Mouse (Mus musculus) thymus, postnatal 14 days (tissue): ENCODE data around the gene Gm26661.
A peak's percentile ranks its signal among the peaks of the same experiment; 100 is the strongest.

Source experiments
- DNase-seq: peaks from one replicate; pipeline ENCODE4 v3.0.0; 2021

Gene Gm26661

DNA sequence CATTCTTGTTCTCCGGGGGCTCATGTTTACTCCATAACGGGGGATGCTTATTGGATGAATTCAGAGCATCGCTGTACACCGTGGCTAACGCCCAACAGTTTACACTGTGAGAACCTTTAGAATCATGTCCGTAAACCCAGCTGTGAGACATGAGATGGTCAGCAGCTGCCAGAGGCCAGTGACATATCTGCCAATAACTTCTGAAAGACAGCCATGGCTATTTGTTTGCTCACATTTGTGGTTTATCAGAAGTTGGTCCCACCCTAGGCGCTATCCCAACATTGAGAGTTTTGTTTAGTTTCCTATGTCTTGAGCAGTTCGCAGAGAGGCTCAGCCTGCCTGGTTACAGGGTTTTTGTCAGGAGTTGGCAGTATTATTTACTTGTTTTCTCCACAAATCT, 30.0 kb downstream of the Gm26661 start:
- no peak for DNase-seq

DNA sequence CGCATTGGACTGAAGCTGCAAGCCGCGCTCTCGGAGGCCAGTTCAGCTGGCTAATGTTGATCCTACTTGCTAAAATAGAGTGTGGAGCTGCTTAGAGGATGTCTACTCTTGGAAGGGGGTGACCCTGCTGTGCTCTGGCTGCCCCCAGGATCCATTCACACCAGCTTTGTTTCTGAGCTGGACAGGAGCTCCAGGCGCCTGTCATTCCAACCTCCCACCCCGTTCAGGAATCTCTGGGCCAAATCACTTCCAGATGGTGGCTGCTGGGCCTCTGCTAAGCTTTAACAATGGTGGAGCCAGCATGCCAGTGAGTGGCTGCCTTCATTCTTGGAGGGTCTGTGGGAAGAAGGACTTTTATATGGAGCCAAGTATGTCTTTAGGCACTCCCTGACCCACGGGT, 31.3 kb downstream of the Gm26661 start:
- DNase-seq: no peak

DNA sequence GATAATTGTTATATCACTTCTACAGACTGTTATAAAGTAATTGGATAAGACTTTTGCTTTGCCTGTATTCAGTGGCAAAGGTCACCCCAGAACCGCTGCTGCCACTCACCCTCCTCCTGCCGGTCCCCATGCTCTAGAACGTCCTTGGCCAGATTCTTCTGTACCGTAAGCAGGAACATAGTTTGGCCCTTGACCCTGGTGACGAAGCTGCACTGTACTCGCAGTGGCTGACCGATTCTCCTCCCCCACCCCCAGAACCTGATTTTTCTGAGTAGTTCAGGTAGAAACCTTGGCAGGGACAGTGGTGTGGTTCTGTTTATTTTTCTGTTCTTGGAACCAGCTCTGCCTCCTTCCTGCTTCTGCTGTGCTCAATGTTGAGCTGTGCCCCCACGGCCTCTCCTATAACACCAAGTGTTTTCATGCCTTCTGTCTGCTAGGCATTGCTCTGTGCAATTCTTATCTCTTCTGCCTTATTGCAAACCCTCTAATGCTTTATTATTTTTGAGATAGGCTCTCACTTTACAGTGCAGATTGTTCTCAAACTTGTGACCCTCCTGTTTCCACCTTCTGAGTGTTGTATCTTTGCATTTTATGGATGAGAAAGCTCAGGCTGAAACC, 33.4 kb downstream of the Gm26661 start:
- no peak for DNase-seq

DNA sequence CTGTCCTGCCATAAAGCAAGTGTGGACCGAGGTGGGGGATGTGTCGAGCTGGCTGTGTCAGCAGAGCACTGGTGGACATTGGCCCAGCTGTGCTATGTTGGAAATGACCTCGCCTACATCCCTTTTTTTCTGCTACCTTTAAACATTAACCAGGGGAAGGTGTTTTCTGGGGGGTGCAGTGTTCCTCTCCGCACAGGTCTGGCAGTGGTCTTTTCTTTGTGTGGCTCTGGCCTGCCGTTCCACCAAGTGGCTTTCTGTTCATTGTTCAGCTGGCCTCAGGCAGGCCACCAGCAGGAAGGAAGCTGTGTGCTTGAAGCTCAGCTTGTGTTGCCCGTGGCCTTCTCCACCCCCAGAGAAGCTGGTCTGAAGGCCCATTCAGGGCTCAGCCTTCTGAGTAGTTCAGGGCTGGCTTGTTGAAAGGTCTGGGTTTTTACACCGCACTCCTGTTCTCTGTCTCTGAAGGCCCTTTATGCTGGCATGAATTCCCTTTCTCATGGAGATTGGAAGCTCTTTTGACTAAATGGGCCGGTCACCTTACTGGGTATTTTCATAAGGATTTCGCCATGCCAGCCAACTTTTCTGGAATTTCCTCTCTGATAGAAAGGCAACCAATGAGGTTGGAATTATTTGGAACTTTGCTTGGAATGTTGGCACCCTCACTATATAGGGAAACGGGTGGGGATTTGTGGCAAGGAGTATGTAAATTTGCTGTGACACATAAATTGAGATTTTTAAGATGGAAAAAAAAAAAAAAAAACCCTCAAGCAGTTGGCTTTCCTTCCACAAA, 35.0 kb downstream of the Gm26661 start:
- DNase-seq: no peak

DNA sequence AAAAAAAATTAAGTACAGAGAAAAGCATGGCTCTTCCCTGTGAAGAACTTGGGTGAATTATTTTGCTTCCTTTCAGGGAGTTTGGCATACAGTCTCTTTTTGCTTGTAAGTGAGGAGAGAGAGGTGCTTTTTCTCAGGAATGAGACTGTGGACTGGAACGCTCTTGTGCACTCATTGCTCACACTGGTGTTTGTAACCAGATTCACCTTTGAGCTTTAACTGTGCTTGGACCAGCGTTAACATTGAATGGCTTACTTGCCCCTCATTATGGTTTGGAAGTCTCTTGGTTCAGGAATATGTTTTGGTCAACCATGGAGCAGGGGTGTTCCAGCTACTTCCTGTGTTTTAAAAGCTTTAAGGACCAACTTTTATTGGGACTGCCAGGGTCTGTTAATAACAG, 37.8 kb downstream of the Gm26661 start:
- DNase-seq: no peak

DNA sequence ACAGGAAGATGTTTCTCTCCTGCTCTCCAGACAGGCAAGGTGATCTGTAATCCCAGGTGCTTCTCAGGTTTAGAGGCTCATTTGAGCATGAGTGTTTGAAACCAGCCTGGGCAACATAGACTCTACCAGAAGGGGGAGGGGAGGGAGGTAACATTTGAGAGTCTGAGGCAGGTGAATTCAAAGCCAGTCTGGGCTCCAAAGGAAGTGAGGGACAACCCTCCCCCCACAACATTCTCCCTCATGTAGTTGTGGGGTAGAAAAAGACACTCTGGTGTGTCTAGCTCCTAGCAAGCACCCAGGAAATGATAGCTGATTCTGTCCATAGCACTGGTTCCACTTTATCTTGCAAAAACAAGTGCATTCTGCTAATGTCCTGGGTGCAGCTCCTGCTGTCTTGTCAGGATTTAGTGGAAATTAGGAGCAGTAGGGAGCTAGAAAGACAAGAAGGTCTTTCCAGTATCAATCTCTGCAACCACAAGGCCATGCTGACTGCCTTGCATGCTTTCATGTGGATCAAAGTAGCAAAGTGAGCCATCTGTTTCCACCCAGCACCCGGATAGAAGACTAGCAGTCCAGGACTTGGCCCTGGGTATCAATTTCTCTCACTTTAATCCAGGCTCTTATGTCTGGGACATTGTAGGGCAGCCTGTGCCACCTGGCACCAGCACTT, 40.5 kb downstream of the Gm26661 start:
- DNase-seq: peak; percentile 15

DNA sequence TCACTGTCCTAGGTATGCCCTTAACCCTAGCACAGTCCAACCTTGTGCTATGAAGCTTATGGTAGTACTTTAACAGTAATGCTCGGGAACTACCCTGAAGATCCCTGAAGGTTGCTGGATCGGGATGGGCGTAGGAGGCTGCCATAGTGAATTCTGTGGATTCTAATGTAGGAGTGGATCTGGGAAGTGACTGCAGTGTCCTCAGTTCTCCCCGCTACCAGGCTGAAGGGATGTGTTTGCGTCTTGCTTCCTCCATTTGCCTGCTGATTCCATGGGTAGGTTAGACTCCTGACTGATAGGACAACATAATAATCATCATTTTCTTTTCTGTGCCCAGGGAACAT, 41.0 kb downstream of the Gm26661 start:
- no peak for DNase-seq

DNA sequence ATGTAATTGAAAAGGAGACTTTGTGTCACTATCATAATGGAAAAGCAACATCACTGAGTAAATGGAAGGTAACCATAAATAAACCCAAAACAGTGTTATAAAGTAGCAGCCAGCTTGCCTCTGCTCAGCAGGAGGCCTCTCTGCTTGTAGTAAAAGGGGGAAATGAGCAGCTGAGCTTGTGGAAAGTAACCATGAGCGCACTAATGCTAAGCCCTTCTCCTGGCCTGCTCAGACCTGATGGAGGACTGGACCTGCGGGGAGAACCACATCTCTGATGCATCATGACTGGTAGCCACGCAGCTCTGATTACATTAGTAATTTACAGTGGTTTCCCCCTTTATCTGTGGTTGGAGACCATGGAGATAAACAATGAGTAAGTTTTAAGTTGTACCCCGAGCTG, 42.1 kb downstream of the Gm26661 start:
- no peak for DNase-seq

DNA sequence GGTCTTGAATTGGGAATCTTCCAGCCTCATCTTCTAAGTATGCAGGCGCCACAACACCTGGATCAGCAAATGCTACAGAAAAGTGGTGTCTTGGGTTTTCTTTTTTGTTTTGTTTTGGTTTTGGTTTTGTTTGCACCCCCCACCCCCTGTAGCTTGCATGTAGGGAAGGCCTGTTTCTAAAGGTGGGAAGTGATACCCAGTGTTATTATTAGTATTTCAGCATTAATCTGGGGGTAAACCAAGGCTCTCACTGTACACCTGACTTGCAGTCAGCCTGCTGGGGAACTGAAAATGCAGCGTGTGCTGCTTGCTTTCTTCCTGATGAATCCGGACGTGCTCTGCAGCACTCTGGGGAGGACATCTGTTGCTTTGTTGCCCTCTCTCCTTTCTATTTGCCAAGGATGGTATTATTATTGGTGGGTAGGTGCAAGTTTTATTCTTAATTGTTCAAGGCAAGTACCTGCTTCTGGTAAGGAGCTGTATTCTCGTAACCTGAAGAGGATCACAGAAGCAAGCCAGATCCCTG, 47.2 kb downstream of the Gm26661 start:
- no peak for DNase-seq

DNA sequence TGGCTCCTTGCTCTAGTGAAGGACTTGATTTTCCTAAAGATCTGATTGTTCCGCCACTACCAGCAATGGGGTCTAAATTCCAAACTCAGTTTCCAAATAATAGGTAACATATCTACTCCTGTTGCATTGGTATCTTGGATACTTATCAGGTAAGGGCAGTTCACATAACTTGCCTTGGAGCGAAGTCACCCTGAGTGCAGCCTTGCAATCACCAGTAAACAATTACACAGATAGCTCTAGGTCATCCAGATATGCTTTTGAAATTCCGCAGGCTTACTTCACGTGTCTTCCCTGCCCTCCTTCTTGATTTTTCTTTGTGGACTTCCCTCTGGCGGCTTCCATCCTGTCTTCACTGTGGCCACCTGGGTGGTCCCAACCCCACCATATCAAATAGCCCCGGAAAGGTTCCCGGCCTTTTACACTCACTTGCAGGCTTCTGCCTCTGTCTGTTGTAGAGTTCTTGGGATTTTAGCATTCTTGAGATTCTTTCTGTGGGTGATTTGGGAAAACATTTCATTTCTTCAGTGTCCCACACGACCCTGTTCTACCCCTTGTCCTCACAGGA, 48.6 kb downstream of the Gm26661 start:
- no peak for DNase-seq
